Mouse (Mus musculus) midbrain, embryonic 10.5 days (tissue): ENCODE measurements around the gene Gm11559. TPM values are rescaled to one million over a fixed set of nuclear protein-coding genes. Genes with fewer than 3 reads are reported as not detected.

ENCODE experiments used
- polyA plus RNA-seq: library from polyadenylated mRNA; unstranded; fragments of >200 nt; fragmentation: Nextera tagmentation; extraction: Ambion mirVana; gene quantifications from 2 replicates; pipeline ENCODE4 v1.2.1, GENCODE M21; 2016

Gene Gm11559
- polyA plus RNA-seq, 1 experiment from 2014 or later: not detected

Other genes starting within 250 kb of the Gm11559 start
- not detected in 2 replicates for gene Krtap2-4, start 249.6 kb upstream of the Gm11559 start, polyA plus RNA-seq
- not detected in 2 replicates for gene Gm11562, start 244.0 kb upstream of the Gm11559 start, polyA plus RNA-seq
- not detected in 2 replicates for gene Krtap4-1, start 236.2 kb upstream of the Gm11559 start, polyA plus RNA-seq
- not detected in 2 replicates for gene Krtap4-2, start 229.4 kb upstream of the Gm11559 start, polyA plus RNA-seq
- not detected in 2 replicates for gene Krtap4-7, start 220.4 kb upstream of the Gm11559 start, polyA plus RNA-seq
- gene Gm11555, start 214.2 kb upstream of the Gm11559 start, polyA plus RNA-seq: not detected in 2 replicates
- not detected in 2 replicates for gene Gm11563, start 205.5 kb upstream of the Gm11559 start, polyA plus RNA-seq
- not detected in 2 replicates for gene Krtap4-6, start 198.5 kb upstream of the Gm11559 start, polyA plus RNA-seq
- gene Gm14190, start 173.7 kb upstream of the Gm11559 start, polyA plus RNA-seq: not detected in 2 replicates
- gene Gm14180, start 130.2 kb upstream of the Gm11559 start, polyA plus RNA-seq: not detected in 2 replicates
- not detected in 2 replicates for gene Gm11595, start 91.6 kb upstream of the Gm11559 start, polyA plus RNA-seq
- not detected in 2 replicates for gene Krtap4-8, start 83.8 kb upstream of the Gm11559 start, polyA plus RNA-seq
- not detected in 2 replicates for gene Krtap4-9, start 79.3 kb upstream of the Gm11559 start, polyA plus RNA-seq
- gene Gm11596, start 71.0 kb upstream of the Gm11559 start, polyA plus RNA-seq: not detected in 2 replicates
- not detected in 2 replicates for gene Gm11569, start 65.5 kb upstream of the Gm11559 start, polyA plus RNA-seq
- not detected in 2 replicates for gene Gm11554, start 60.0 kb upstream of the Gm11559 start, polyA plus RNA-seq
- not detected in 2 replicates for gene Krtap4-13, start 54.6 kb upstream of the Gm11559 start, polyA plus RNA-seq
- gene Gm11564, start 48.8 kb upstream of the Gm11559 start, polyA plus RNA-seq: not detected in 2 replicates
- not detected in 2 replicates for gene 2300003K06Rik, start 26.4 kb upstream of the Gm11559 start, polyA plus RNA-seq
- gene Krtap4-16, start 12.9 kb upstream of the Gm11559 start, polyA plus RNA-seq: not detected in 2 replicates
- not detected in 2 replicates for gene Gm11568, start 6.6 kb upstream of the Gm11559 start, polyA plus RNA-seq
- gene Krtap9-1, start 8.9 kb downstream of the Gm11559 start, polyA plus RNA-seq: not detected in 2 replicates
- not detected in 2 replicates for gene Gm11567, start 14.7 kb downstream of the Gm11559 start, polyA plus RNA-seq
- not detected in 2 replicates for gene Krtap31-1, start 43.4 kb downstream of the Gm11559 start, polyA plus RNA-seq
- gene Gm11565, start 50.3 kb downstream of the Gm11559 start, polyA plus RNA-seq: not detected in 2 replicates
- not detected in 2 replicates for gene Krtap31-2, start 71.8 kb downstream of the Gm11559 start, polyA plus RNA-seq
- gene Krtap9-5, start 84.0 kb downstream of the Gm11559 start, polyA plus RNA-seq: not detected in 2 replicates
- gene Krtap29-1, start 114.6 kb downstream of the Gm11559 start, polyA plus RNA-seq: not detected in 2 replicates
- not detected in 2 replicates for gene Krtap16-1, start 122.1 kb downstream of the Gm11559 start, polyA plus RNA-seq
- not detected in 2 replicates for gene Krtap17-1, start 129.5 kb downstream of the Gm11559 start, polyA plus RNA-seq
- gene Krt33a, start 151.7 kb downstream of the Gm11559 start, polyA plus RNA-seq: not detected in 2 replicates
- not detected in 2 replicates for gene Krt33b, start 165.4 kb downstream of the Gm11559 start, polyA plus RNA-seq
- not detected in 2 replicates for gene Krt34, start 177.1 kb downstream of the Gm11559 start, polyA plus RNA-seq
- not detected in 2 replicates for gene Krt31, start 186.1 kb downstream of the Gm11559 start, polyA plus RNA-seq
- gene Krt32, start 223.8 kb downstream of the Gm11559 start, polyA plus RNA-seq: not detected in 2 replicates
- gene Krt35, start 231.8 kb downstream of the Gm11559 start, polyA plus RNA-seq: not detected in 2 replicates
- gene Krt36, start 241.2 kb downstream of the Gm11559 start, polyA plus RNA-seq: not detected in 2 replicates